Mouse (Mus musculus): ENCODE measurements around the gene Hist1h2bh.

- TF ChIP-seq CTCF (IDR thresholded peaks at IDR 0.05; ENCODE audit: low read depth, low read length) (no peak), POLR2A (IDR thresholded peaks at IDR 0.05; ENCODE audit: extremely low read depth, insufficient read depth, low read length) (no peak)
These were observed 9.8 kb upstream of the Hist1h2bh start, which contains the start of gene Hist1h1d for GRCm38 (mm10) chr13:23552962-23553361.
